Mouse (Mus musculus) left cerebral cortex, postnatal 25 days (tissue): Measurements from ENCODE around the gene Apbb2. TPM values are rescaled to one million over a fixed set of nuclear protein-coding genes. Genes with fewer than 3 reads are reported as not detected.
A peak's percentile ranks its signal among the peaks of the same experiment; 100 is the strongest.

Source experiments
- DNase-seq, 2 experiments: peaks; one replicate each; pipeline ENCODE4 v3.0.0; 2022; ENCODE audit warnings: low spot score in 2 of 2, mixed read lengths in 1 of 2
- intact Hi-C: fragments of 180-260 bp; cut with DNase I; formaldehyde crosslinking; loops from one replicate; pipeline ENCODE4 v1.15.1; 2025
- total RNA-seq, 2 experiments: library from RNA; stranded (reverse); gene quantifications; 2 replicates each; pipeline ENCODE4 v1.2.3; 2021

Gene Apbb2
- total RNA-seq, 2 experiments from 2014 or later = 60.5 to 66.8 TPM

DNA sequence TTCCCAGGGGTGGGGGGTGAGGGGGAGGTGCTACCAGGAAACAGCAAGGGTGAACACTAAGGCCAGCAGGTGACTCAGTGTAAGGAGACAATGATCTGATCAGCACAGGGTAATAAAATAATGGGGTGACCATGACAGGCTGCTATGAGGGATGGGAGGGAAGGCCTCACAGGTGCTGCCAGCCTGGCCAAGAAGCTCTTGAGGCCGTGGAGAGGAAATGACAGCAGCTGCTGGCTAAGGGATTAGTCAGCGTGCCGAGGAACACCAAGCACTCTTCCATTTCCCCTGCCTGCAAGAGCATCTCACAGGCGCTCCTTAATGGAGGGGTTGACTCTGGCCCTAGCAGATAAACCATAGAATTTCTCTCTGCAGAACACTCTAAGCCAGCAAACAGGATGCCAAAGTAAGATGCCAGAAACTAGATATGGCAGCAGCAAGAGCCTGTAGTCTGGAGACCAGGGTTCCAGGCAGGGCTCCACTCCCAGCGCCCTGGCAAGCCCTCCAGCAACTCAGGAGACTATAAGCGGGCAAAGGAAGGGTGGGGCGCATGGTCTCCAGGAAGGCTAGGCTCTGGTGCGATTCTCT lies 58.9 kb downstream of the Apbb2 start:
- intact Hi-C loops = no loop called here
- DNase-seq = peak in 1 of 2 experiments; percentile 43

DNA sequence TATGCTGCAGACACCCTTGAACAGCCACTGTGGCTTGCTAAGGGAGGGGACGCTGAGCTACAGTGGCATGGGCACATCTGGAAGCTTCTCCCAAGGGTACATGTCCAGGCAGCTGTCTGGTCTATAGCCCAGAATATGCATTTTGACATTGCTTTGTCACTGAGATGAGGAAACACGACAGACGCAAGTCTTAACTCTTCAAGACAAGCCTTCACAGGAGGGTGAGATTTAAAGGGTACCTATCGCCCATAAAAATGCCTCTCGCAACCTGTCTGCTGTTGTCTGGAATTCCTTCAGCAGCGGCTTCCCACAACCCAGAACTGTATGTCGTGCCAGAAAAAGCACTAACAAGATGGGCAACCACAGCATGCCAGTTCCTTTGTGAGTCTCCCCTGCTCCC lies 60.5 kb downstream of the Apbb2 start:
- intact Hi-C loops = no loop called here
- no peak for DNase-seq

DNA sequence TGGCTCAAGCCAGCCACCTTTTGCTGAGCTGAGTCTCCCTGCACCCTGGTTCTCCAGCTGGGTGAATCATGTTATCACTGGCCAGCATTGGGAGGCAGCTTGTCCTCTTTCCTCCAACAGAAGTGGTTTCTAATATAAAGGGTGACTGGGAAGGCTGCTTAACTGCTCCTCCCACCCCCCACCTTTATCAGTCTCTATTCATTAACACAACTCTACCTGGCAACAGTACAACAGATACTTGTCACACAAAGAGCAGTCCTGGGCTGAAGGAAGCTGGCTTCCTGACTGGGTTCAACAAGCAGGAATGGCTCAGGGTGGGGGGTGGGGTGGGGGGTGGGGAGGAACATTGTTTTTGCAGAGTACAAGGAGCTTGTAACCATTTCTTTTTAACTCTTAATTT lies 64.7 kb downstream of the Apbb2 start:
- intact Hi-C loops = no loop called here
- no peak for DNase-seq

DNA sequence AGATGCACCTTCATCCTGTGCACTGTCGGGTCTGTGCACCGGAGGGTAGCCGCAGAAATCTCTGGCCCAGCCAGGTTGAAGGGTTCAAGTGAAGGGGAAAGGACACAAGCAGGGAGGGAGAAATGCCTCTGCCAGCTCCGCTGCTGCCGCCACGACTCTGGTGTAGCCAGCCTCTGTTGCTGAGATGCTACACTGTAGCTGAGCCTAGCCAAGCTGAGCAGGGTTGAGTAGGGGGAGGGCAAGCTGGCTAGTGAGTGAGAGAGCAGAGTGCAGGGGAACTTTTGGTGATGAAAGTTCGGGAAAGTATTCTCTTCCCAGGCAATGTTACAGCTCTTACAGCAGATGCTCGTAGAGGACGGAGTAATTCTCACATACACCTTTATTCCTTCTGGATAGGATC lies 66.3 kb downstream of the Apbb2 start:
- intact Hi-C loops = no loop called here
- DNase-seq = no peak

DNA sequence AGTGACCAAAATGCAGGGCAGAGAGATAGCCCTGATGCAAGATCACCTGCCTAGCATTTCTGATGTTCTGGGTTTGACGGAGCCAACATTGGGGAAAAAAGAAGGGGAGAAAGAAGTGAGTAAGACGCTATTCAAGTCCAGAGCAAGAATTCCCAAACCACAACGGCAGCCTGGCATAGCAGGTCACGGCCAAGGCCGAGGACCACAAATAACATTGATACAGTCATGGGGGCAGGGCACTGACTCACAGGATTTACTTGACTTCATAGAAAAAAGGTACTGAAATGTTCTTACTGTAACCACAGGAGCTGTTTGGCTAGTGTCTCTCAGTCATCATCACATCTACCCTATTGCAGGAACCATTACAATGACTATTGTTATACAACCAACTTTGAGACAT lies 68.3 kb downstream of the Apbb2 start:
- DNase-seq = no peak
- intact Hi-C loops = no loop called here

DNA sequence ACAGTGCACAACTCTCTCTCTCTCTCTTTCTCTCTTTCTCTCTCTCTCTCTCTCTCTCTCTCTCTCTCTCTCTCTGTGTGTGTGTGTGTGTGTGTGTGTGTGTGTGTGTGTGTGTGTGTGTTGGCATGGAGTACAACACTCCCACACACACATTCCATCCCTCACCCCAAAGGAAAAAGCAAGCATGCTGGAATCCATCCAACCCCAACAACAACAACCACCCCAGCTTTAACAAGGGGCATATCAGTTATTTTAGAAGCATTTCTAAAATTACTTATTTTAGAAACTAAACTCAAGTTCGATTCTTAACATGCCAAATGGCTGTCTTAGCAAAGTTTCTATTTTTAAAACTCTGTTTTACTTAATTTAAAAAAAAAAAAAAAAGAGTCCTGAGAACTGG lies 68.9 kb downstream of the Apbb2 start:
- DNase-seq = no peak
- intact Hi-C loops = no loop called here

DNA sequence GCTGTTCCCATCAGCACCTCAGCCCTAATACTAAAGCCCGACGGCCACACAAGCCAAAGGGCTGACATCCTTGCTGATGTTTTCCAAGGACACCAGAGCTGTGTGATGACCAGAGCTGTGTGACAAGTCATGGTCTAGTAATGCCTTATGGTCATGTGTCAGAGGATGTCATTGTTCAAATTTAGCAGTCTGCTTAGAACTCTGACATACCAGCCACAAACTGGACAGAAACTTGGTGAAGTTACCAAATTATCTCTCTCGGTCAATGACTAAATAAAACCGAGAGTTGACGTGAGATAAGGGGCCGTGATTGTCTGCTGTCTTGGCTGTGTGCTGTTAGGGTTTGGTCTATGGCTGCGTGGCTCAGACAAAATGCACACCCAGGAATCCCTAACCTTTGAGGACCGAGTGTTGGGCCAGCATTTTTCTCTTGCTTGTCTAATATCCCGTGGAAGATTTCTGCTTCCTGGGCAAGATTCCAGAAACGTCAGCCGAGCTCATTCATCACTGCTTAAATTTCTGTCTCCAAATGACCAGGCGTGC lies 71.5 kb downstream of the Apbb2 start:
- no peak for DNase-seq
- intact Hi-C loops = no loop called here

DNA sequence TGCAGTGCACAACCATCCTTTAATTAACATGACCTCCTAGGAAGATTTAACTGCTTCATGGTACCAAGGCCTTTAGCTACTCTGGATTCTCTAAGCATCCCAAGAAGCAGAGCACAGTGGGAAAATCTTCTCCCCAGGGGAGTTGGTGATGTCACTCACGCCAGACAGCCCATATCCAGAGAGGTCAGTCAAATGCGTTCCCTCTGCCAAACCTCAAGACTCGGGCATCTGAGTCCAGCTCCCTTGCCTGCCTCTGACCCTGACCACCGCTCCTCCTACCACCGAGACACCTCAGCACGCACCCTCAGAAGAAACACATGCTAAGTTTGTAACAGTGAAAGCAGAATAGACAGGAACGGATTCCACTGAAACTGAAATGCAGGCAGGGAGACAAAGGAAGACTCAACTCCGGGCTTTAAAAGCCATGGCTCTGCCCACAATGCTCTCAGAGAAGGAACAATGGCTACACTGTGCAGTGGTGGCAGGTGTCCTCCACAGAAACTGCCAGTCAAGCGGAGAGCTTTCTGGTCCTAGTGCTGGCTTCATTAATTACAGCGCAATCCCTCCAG lies 72.9 kb downstream of the Apbb2 start:
- DNase-seq = peak in 1 of 2 experiments; percentile 40
- intact Hi-C loops = no loop called here

DNA sequence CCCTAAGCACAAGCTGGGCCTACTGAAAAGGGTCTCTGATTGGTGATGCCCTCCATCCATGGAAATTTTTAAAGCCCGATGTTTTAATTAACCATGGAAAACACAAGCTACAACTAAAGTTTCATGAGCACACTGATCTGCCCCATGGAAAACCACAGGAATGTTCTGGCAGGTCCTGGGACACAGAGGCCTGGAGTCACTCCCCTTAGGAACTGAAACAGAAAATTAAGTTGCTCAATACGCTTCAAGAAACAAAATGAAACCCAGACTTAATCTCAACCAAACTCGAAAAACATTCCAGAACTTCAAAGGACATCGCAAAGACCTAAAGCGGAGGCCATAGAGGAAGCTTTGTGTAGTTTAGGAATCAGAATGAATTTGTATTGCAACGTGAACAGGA lies 74.8 kb downstream of the Apbb2 start:
- intact Hi-C loops = no loop called here
- DNase-seq = no peak

DNA sequence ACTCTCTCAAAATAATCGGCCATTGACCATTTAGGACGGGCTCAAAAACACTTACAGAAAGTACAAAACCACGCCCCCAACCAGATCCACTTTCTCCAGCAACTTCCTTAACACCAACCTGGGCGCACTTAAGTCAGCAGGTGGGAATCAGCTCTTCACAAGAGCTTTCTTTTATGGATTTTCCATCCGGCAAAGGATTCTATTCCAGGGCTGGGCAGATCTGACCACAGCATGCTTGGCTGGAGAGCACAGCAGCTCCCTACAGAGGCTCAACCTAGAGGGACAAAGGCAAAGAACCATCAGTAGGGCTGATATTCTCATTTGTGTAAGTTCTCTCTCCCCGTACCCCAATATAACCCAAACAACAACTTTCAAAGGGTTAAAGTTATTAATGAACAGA lies 75.2 kb downstream of the Apbb2 start:
- intact Hi-C loops = no loop called here
- DNase-seq = no peak

DNA sequence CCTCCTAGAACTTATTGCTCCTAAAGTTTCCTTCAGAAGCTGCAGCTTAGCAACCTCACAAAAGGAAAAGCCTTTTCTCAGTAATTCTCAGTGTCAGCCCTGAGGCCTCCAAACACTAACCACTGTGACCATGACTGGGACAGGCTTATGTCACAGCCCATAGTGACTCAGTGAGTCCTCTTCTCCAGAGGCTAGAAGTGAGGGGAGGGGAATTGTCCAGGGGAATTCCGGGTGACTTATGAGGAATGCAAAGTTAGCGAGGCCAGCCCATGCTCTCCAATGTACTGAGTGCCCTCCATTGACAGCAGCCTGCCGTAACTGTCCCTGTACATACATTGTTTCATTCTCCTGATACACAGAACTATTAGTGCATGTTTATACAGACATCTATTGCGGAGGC lies 76.1 kb downstream of the Apbb2 start:
- no peak for DNase-seq
- intact Hi-C loops = no loop called here

DNA sequence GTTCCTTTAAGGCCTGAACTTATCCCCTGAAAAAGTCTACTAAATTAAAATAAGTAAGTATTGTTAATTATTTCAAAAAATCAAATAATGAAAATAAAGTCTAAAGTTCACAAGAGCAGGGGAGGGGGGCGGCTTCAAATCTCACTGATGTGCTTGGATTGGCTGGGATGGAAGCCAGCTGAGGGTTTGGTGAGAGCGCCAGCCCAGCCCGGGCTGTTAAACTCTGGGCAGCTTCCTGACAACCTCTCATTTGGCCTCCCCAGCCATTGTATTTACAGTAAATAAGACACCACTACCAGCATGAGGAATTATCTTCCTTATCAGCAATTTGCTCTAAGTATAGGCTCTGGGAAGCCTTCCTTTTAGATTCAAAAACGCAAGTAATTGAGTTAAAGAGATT lies 77.2 kb downstream of the Apbb2 start:
- no peak for DNase-seq
- intact Hi-C loops = no loop called here

DNA sequence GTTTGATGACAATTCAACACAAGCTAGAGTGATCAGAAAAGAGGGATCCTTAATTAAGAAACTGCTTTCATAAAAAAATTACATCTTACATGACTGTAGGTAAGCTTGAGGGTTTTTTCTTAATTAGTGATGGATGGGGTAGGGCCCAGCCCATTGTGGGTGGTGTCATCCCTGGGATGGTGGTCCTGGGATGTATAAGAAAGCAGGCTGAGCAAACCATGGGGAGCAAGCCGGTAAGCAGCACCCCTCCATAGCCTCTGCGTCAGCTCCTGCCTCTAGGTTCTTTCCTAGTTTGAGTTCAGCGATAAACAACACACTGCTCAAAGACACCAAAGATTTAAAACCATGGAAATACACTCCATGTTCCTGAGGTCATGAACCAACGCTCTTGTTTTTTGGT lies 78.3 kb downstream of the Apbb2 start:
- no peak for DNase-seq
- intact Hi-C loops = no loop called here

DNA sequence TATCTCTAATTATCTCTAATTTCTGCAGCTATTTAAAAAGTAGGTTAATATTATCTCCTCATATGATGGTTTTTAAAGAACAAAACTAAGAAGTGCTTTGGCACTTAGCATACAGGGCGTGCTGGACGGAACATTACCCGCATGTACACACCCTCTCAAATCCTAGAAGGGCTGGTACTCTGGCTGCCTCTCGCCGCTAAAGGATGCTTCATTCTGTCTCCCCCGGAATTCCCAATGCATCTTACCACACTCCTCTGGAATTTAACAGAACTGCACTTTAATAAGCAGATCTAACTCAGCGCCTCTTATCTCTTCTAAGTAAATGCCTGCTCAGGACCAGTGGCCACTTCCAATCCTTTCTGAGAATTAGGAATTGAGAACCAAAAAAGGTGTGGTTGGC lies 80.8 kb downstream of the Apbb2 start:
- DNase-seq = no peak
- intact Hi-C loops = no loop called here

DNA sequence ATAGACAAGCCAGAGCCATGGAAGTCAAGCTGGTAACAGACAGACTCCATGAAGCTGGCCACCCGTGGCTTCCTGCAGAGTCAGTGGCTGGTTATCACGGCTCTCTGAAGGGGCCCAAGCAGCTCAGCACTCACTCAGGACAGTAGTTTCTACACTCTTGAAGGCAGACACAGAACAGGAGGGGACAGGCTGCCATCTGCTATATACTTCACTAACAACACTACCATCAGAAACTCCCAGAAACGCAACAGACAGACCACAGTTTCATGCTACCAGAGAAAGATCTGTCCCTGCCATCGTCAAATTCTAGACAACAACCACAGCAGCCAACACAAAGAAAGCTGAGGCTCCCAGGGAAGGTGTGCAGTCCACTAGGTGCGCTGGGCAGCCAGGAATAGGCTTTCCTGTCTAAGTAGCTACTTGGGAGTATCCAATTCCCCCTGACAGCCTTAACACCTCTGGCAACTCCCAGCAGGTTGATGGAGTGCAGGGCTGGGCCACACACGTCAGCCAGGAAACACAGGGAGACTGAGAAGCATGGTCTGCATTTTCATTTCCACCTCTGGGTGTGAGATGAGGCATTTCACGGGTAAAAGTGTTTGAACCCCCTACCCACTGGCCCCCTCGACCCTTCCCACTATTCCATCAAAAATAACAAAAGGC lies 81.8 kb downstream of the Apbb2 start:
- no peak for DNase-seq
- intact Hi-C loops = no loop called here

DNA sequence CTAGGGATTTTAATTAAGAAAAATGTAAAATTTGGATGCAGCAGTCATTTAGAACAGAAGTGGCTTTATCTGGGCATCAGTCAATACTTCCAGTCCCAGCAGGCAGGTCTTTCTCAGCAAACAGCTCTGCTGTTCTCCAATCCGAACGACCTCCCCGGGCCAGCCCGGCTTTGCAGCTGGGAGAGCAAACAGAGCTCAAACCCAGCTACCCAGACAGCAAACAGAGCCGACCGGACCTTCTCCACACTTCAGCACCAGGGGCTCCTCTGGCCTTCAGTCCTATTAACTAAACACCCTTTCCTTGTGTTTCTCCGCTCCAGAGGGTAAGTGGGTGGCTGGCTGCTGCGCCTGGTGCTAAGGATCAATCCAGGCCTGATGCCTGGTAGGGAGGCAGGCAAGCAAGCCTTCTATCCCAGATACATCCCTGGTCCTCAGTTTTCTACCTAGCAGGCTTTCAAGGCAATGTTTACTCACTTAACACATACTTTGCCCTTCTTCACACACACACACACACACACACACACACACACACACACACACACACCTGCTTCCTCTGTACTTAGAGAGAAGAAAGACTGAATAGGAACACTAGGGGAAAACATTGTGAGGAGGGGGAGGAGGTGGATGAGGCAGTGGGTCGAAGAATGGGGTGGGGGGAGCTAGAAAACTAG lies 82.9 kb downstream of the Apbb2 start:
- intact Hi-C loops = no loop called here
- no peak for DNase-seq

DNA sequence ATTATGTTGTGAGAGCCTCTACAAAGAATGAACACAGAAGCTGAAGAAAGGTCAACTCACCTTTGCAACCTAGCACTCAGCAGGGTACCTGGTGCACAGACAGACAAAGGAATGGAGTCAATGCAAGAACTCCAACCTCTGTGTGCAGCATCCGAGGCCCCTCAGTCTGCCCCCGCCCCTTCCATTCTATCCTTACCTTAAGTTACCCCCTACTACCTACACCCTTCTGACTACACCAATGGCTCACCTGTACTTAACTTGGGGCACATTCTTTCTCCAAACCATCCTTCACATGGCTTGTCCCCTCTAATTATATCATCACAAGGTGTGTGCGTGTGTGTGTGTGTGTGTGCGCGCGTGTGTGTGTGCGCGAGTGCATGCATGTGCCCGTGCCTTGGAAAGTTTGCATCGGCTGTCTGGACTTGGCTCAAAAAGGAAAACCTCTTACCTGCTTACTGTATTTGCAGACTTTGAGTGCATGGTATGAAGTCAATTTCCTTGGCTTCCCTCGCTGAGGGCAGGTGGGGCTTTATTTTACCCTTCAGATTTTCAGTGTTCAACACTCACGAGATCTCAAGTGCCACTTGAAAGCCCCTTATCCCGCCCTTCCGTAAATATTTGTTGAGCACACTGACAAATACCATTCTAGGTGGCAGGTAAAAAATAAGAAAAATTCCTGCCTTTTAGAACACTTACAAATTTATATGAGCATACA lies 84.7 kb downstream of the Apbb2 start:
- intact Hi-C loops = no loop called here
- no peak for DNase-seq

DNA sequence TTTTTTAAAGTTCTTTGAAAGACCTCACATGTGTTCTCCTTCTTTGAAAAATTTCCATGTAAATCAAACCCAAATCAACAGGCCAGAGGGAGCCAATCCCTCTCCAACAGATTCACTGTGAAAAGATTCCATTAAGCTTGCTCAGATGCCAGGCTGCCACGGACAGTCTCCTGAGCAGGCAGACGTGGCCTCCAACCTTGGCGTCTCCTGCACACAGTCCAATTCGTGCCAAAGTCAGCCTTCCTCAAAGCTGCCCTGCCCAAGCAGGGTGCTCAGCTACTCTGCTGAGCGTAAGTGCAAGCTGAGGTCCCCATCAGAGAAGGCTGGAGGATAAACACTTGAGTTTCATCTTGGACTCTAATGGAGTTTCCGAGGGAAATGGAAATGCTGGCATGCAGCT lies 85.8 kb downstream of the Apbb2 start:
- intact Hi-C loops = no loop called here
- no peak for DNase-seq

DNA sequence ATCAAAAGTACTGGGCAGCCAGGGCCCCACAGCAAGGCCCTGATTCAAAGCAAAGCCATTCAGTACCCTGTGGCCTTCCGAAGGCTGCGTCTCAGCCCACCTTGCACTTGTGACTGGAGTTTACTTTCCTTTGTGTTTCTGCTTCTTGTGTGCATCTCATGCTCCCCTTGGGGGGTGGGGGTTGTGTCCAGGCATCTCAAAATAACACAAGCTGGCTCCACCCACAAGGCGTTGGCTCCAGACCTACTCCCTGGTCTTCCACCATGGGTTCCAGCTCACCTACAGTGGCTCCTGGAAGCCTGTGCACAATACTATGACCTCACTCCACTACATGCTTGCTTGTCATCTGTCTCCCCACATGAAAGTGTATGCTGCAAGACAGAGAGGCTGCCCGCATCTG lies 88.2 kb downstream of the Apbb2 start:
- no peak for DNase-seq
- intact Hi-C loops = no loop called here

DNA sequence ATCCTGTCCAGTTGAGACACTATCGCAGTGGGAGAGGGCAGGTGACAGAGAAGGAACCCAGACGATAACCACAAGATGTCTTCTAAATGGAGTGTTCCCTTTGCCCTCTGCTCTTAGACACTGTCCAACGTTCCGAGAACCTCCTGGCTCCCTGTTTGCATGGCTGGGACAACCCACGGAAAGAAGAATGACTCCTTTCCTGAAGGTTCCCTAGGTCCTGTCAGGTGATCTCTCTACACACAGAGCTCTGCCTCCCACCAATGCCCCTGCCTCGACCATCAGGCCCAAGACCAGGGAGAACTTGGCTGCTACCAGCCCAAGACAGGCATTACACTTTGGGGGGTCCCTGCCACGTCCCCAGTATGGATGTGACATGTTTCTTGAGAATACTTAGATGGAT lies 89.0 kb downstream of the Apbb2 start:
- DNase-seq = no peak
- intact Hi-C loops = no loop called here
